Mouse (Mus musculus): ENCODE measurements around the gene Gimap3. TPM values are rescaled to one million over a fixed set of nuclear protein-coding genes. Genes with fewer than 3 reads are reported as not detected.

Gimap3 gene
- polyA plus RNA-seq, 1 experiment from 2014 or later: 0.31 TPM

DNA sequence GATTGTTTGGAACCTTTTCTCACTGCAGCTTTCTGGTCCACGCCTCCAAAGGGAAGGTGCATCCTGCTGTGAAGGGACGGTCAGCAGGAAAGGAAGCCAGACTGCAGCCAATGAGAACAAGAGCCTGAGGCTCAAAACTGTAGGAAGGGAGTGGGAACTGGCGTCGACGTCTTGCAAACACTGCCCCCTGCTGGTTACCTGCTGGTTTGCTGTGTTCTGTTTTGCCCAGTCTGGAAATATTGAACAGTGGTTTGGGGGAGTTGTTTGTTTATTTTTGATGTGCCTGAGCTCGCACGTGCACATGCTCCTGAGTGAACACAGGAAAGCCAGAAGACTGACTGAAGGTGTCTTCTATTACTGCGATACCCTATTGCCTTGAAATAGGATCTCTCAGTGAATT lies 1.4 kb upstream of the Gimap3 start:
- H3K9me3 ChIP-seq (ENCODE audit: low read length): no peaks in the 10 kb centered on the region
- H3K4me1 ChIP-seq (ENCODE audit: insufficient read depth, low read depth, low read length): no peaks in the 10 kb centered on the region
- TF ChIP-seq CTCF (IDR thresholded peaks at IDR 0.05) (peak; percentile 92), EP300 (IDR thresholded peaks at IDR 0.05) (no peak)
- no peak overlapping the region for H3K4me2 ChIP-seq (replicated peaks; ENCODE audit: low read depth, low read length)
- WGBS: 8% methylated on average over 8 of the region's 8 CpGs
- no peaks in the 10 kb centered on the region for H3K27me3 ChIP-seq (replicated peaks; ENCODE audit: insufficient read depth, low read length)
- no peak overlapping the region for H3K9ac ChIP-seq (replicated peaks; ENCODE audit: low read depth)
- H3K27ac ChIP-seq (ENCODE audit: low read length): no peak overlapping the region
- no peak overlapping the region for H3K4me3 ChIP-seq (ENCODE audit: low read depth, low read length)
- no peaks in the 10 kb centered on the region for H3K36me3 ChIP-seq (ENCODE audit: insufficient read depth, low read length)
- peak; percentile 79 for ATAC-seq
- peak; percentile 87 for DNase-seq (ENCODE audit: low spot score)

- no peak for ATAC-seq
- H3K9me3 ChIP-seq (ENCODE audit: low read length): no peaks in the 10 kb centered on the region
- no peak overlapping the region for H3K9ac ChIP-seq (replicated peaks; ENCODE audit: low read depth)
- 71% methylated on average over 3 of the region's 3 CpGs for WGBS
- no peak for DNase-seq (ENCODE audit: low spot score)
- H3K27ac ChIP-seq (ENCODE audit: low read length): no peak overlapping the region
- no peaks in the 10 kb centered on the region for H3K27me3 ChIP-seq (replicated peaks; ENCODE audit: insufficient read depth, low read length)
- no peaks in the 10 kb centered on the region for H3K36me3 ChIP-seq (ENCODE audit: insufficient read depth, low read length)
- no peaks in the 10 kb centered on the region for H3K4me1 ChIP-seq (ENCODE audit: insufficient read depth, low read depth, low read length)
- H3K4me3 ChIP-seq (ENCODE audit: low read depth, low read length): no peak overlapping the region
- no peak overlapping the region for H3K4me2 ChIP-seq (replicated peaks; ENCODE audit: low read depth, low read length)
- TF ChIP-seq CTCF (IDR thresholded peaks at IDR 0.05) (no peak), EP300 (IDR thresholded peaks at IDR 0.05) (no peak)
These were observed 1.7 kb downstream of the Gimap3 start for GRCm38 (mm10) chr6:48768933-48769332.

DNA sequence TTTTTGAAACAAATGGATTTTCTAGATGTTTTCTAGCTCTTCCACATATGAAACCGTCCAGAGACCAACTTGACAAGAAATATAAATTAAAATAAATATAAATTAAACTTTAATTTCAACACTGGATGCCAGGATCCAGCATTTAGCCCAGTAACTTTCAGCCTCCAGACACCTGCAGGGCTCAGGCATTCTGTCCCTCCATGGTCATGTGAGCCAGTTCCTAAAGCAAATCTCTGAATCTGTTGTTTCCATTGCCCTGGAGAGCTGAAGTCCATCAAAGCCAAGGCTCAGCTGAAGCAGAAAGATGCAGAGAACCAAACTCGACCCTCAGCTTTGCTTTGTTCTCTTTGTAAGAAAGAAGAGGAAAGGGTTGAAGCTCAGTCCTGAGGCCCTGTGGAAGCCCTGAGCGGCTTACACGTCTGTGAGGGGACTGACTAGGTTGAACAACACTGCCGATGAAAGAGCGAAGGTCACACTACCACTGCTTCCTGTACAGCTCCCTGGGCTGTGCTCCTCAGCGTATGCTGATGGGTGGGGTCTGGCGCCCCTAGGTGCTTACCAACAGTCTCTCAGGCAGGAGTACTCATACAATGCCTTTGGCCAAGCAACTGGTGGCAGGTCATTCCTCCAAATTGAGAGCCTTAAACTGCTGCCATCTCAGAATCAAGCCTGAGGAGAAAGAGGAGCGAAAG lies 2.3 kb downstream of the Gimap3 start:
- Histone ChIP-seq H3K27ac (ENCODE audit: low read length) (no peak overlapping the region), H3K9ac (replicated peaks; ENCODE audit: low read depth) (no peak overlapping the region), H3K9me3 (ENCODE audit: low read length) (no peaks in the 10 kb centered on the region), H3K4me3 (ENCODE audit: low read depth, low read length) (no peak overlapping the region), H3K27me3 (replicated peaks; ENCODE audit: insufficient read depth, low read length) (no peaks in the 10 kb centered on the region), H3K4me1 (ENCODE audit: insufficient read depth, low read depth, low read length) (no peaks in the 10 kb centered on the region), H3K36me3 (ENCODE audit: insufficient read depth, low read length) (no peaks in the 10 kb centered on the region), H3K4me2 (replicated peaks; ENCODE audit: low read depth, low read length) (no peak overlapping the region)
- DNase-seq (ENCODE audit: low spot score) (no peak), ATAC-seq (no peak)
- no peak for TF ChIP-seq CTCF (IDR thresholded peaks at IDR 0.05)
- TF ChIP-seq EP300 (IDR thresholded peaks at IDR 0.05): no peak
- WGBS: 59% methylated on average over 9 of the region's 9 CpGs

DNA sequence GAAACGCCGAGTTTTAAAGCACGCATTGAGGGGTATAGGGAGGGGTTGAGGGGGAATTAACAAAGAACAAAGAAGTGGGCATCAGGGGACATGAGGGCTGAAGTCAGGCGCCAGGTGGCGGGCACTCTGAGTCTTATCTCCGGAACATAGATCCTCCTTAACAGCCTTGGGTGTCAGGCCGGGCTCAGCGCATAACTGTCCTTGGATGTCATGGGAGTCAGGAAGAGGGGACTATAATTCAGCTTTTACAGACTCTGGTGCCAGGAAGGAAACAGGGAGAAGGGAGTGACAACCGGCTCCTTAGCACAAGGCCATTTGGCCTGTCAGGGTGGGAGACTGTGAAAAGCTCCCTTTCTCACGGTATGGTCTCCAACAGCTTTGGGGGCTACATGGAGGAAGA lies 6.2 kb downstream of the Gimap3 start:
- TF ChIP-seq CTCF (IDR thresholded peaks at IDR 0.05): no peak
- no peak for TF ChIP-seq EP300 (IDR thresholded peaks at IDR 0.05)
- Histone ChIP-seq H3K4me1 (ENCODE audit: insufficient read depth, low read depth, low read length) (no peaks in the 10 kb centered on the region), H3K36me3 (ENCODE audit: insufficient read depth, low read length) (no peaks in the 10 kb centered on the region), H3K4me2 (replicated peaks; ENCODE audit: low read depth, low read length) (no peak overlapping the region), H3K4me3 (ENCODE audit: low read depth, low read length) (no peak overlapping the region), H3K27ac (ENCODE audit: low read length) (no peak overlapping the region), H3K9ac (replicated peaks; ENCODE audit: low read depth) (no peak overlapping the region), H3K27me3 (replicated peaks; ENCODE audit: insufficient read depth, low read length) (no peaks in the 10 kb centered on the region), H3K9me3 (ENCODE audit: low read length) (no peaks in the 10 kb centered on the region)
- no peak for ATAC-seq
- WGBS: 92% methylated on average over 10 of the region's 10 CpGs
- DNase-seq (ENCODE audit: low spot score): no peak

- Histone ChIP-seq H3K27me3 (replicated peaks; ENCODE audit: insufficient read depth, low read length) (no peaks in the 10 kb centered on the region), H3K36me3 (ENCODE audit: insufficient read depth, low read length) (no peaks in the 10 kb centered on the region), H3K9me3 (ENCODE audit: low read length) (no peaks in the 10 kb centered on the region), H3K27ac (ENCODE audit: low read length) (no peak overlapping the region), H3K9ac (replicated peaks; ENCODE audit: low read depth) (no peak overlapping the region), H3K4me2 (replicated peaks; ENCODE audit: low read depth, low read length) (no peak overlapping the region), H3K4me3 (ENCODE audit: low read depth, low read length) (no peak overlapping the region), H3K4me1 (ENCODE audit: insufficient read depth, low read depth, low read length) (no peaks in the 10 kb centered on the region)
- 65% methylated on average over 7 of the region's 7 CpGs for WGBS
- TF ChIP-seq CTCF (IDR thresholded peaks at IDR 0.05) (no peak), EP300 (IDR thresholded peaks at IDR 0.05) (no peak)
- ATAC-seq (no peak), DNase-seq (ENCODE audit: low spot score) (no peak)
These were observed 6.9 kb downstream of the Gimap3 start for GRCm38 (mm10) chr6:48763567-48764270.

DNA sequence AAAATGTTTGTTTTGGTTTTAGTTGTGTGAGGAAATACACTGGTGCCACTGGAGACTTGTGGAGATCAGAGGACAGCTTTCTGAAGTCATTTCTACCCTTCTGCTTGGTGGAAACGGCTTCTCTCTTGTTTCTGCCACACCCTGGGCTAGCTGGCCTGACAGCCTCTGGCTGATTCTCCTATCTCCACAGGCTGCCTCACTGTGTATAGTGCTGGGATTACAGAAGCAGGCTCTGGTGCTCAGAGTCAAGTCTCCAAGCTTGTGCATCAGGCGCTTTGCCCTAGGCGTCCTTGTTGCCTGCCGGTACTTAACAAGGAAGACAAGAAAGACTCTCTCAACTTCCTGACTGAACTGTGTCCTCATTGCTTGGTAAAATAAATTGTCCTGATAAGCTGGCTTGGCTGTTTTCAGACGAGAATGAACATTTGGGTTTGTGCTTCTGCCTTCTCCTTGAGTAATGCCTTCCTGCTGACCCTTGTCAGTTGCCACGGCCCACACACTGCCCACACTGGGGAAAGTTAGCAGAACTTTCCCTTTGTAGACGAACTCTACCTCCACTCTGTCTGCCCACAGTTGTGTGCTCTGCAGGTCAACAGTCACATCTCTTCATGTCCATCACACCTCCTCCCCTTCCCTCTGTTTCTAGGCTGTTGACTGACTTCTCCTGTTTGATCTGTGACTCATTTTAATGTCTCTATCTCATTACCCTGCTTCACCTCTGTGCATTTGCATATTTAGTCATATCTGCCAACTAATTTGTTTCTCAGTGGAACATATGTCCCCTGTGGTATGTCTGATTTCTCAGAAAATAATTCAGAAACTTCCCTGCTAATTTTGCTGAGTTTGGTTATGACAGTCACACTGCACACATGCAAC lies 23.3 kb downstream of the Gimap3 start:
- Histone ChIP-seq H3K36me3 (ENCODE audit: insufficient read depth, low read length) (no peaks in the 10 kb centered on the region), H3K4me3 (ENCODE audit: low read depth, low read length) (peak overlapping the region; percentile 31; the same call in 1 of the 2 replicates), H3K4me2 (replicated peaks; ENCODE audit: low read depth, low read length) (peak overlapping the region; percentile 44), H3K27ac (ENCODE audit: low read length) (peak overlapping the region; percentile 89), H3K9ac (replicated peaks; ENCODE audit: low read depth) (peak overlapping the region; percentile 23; the same call in 1 of the 2 replicates), H3K4me1 (ENCODE audit: insufficient read depth, low read depth, low read length) (peaks cover 4% of the 10 kb centered on the region; the same call in 1 of the 2 replicates), H3K9me3 (ENCODE audit: low read length) (no peaks in the 10 kb centered on the region), H3K27me3 (replicated peaks; ENCODE audit: insufficient read depth, low read length) (no peaks in the 10 kb centered on the region)
- TF ChIP-seq CTCF (IDR thresholded peaks at IDR 0.05): peak; percentile 23; the same call in 1 of the 2 replicates
- no peak for TF ChIP-seq EP300 (IDR thresholded peaks at IDR 0.05)
- 26% methylated on average over 7 of the region's 7 CpGs for WGBS
- DNase-seq (ENCODE audit: low spot score) (peak; percentile 30), ATAC-seq (peak; percentile 57)
